Comparison of ENCODE assay signal across 23 mouse cellular contexts in the genomic region with DNA sequence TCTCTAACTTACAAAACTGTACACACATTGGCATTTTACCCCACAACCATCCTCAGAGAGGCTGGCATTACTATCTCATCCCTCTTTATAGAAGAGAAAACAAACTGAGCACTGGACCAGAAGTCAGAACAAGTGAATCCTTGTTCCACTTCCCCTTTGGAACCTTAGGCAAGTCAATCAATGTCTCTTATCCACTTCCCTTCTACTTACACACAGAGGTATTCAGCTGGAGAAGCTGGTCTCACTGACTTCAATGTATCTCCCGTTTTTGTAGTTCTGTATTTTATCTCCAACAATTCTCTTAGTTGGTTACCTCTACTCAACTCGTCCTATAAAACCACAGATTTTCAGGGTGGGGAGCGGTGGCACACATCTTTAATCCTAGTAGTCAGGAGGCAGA.
"Had no signal": no experiment of that assay in that cellular context is flagged by ENCODE, and none has a peak within 500 bp of the region (broad histone marks: within the 10 kb centered on the region; RNA-seq: fewer than 3 reads in every experiment).

No protein-coding gene starts in this region.

- H3K27me3 ChIP-seq: liver, embryonic 13.5 days; liver, embryonic 15.5 days; lung, embryonic 15.5 days; midbrain, embryonic 12.5 days; neural tube, embryonic 13.5 days; neural tube, embryonic 15.5 days had no signal

- H3K9ac ChIP-seq: liver, embryonic 13.5 days; liver, embryonic 15.5 days; liver, postnatal 0 days; lung, embryonic 15.5 days; midbrain, embryonic 12.5 days; neural tube, embryonic 13.5 days; neural tube, embryonic 15.5 days had no signal

- ATAC-seq: liver, postnatal 0 days; lung, postnatal 0 days; midbrain, embryonic 16.5 days had no signal

- H3K27ac ChIP-seq: liver, embryonic 13.5 days; liver, embryonic 15.5 days; lung, embryonic 15.5 days; midbrain, embryonic 10.5 days; midbrain, embryonic 12.5 days; neural tube, embryonic 13.5 days; neural tube, embryonic 15.5 days had no signal

- H3K9me3 ChIP-seq: liver, embryonic 13.5 days; liver, embryonic 15.5 days; lung, embryonic 15.5 days; midbrain, embryonic 10.5 days; midbrain, embryonic 12.5 days; neural tube, embryonic 13.5 days; neural tube, embryonic 15.5 days had no signal

- H3K4me3 ChIP-seq: liver, embryonic 13.5 days; liver, embryonic 15.5 days; lung, embryonic 15.5 days; midbrain, embryonic 10.5 days; midbrain, embryonic 12.5 days; myocyte; neural tube, embryonic 13.5 days; neural tube, embryonic 15.5 days had no signal

- H3K4me1 ChIP-seq: midbrain, embryonic 10.5 days had no signal

- H3K36me3 ChIP-seq: liver, embryonic 13.5 days; liver, embryonic 15.5 days; lung, embryonic 15.5 days; neural tube, embryonic 13.5 days; neural tube, embryonic 15.5 days had no signal

- DNase-seq: liver, embryonic 13.5 days; liver, postnatal 0 days; lung, adult 2 months; lung, postnatal 14 days; lung, postnatal 36 days; midbrain, embryonic 14.5 days; retina, postnatal 1 day; right cerebral cortex, adult 18-20 months; right cerebral cortex, postnatal 25 days; right cerebral cortex, postnatal 4 days; spleen, adult 18-20 months; thymus, adult 18-20 months; thymus, postnatal 14 days; thymus, postnatal 36 days had no signal

- H3K4me2 ChIP-seq: liver, embryonic 13.5 days; liver, embryonic 15.5 days; lung, embryonic 15.5 days; midbrain, embryonic 12.5 days; neural tube, embryonic 13.5 days; neural tube, embryonic 15.5 days had no signal
